Mouse (Mus musculus): ENCODE data around the gene Ywhae.
A peak's percentile ranks its signal among the peaks of the same experiment; 100 is the strongest.

Ywhae gene

GRCm38 (mm10) chr11:75737806-75738476 is 5.3 kb downstream of the Ywhae start:
- no peak for DNase-seq (ENCODE audit: low read depth, low spot score)

- DNase-seq (ENCODE audit: low read depth, low spot score): no peak
These were observed 5.8 kb downstream of the Ywhae start for GRCm38 (mm10) chr11:75738477-75738821.

GRCm38 (mm10) chr11:75740204-75740603 is 7.5 kb downstream of the Ywhae start:
- DNase-seq (ENCODE audit: low read depth, low spot score): no peak

- no peak for DNase-seq (ENCODE audit: low read depth, low spot score)
These were observed 8.9 kb downstream of the Ywhae start for GRCm38 (mm10) chr11:75741615-75742014.

GRCm38 (mm10) chr11:75744761-75745160 is 12.1 kb downstream of the Ywhae start:
- no peak for DNase-seq (ENCODE audit: low read depth, low spot score)

GRCm38 (mm10) chr11:75750537-75750936 is 17.9 kb downstream of the Ywhae start:
- no peak for DNase-seq (ENCODE audit: low read depth, low spot score)

- DNase-seq (ENCODE audit: low read depth, low spot score): no peak
These were observed 18.4 kb downstream of the Ywhae start for GRCm38 (mm10) chr11:75751082-75751481.

- no peak for DNase-seq (ENCODE audit: low read depth, low spot score)
These were observed 24.0 kb downstream of the Ywhae start for GRCm38 (mm10) chr11:75756687-75757086.

GRCm38 (mm10) chr11:75758553-75758952 is 25.9 kb downstream of the Ywhae start:
- no peak for DNase-seq (ENCODE audit: low read depth, low spot score)

GRCm38 (mm10) chr11:75760785-75761184 is 28.1 kb downstream of the Ywhae start:
- no peak for DNase-seq (ENCODE audit: low read depth, low spot score)

- DNase-seq (ENCODE audit: low read depth, low spot score): no peak
These were observed 30.0 kb downstream of the Ywhae start for GRCm38 (mm10) chr11:75762708-75763107.

- no peak for DNase-seq (ENCODE audit: low read depth, low spot score)
These were observed 31.9 kb downstream of the Ywhae start for GRCm38 (mm10) chr11:75764521-75765023.

GRCm38 (mm10) chr11:75765161-75765560 is 32.5 kb downstream of the Ywhae start:
- no peak for DNase-seq (ENCODE audit: low read depth, low spot score)

GRCm38 (mm10) chr11:75767014-75767413 is 34.3 kb downstream of the Ywhae start:
- no peak for DNase-seq (ENCODE audit: low read depth, low spot score)

GRCm38 (mm10) chr11:75768091-75768989 is 35.7 kb downstream of the Ywhae start:
- DNase-seq (ENCODE audit: low read depth, low spot score): no peak

- DNase-seq (ENCODE audit: low read depth, low spot score): peak; percentile 40
These were observed 36.5 kb downstream of the Ywhae start for GRCm38 (mm10) chr11:75769206-75769605.

- DNase-seq (ENCODE audit: low read depth, low spot score): no peak
These were observed 39.9 kb downstream of the Ywhae start for GRCm38 (mm10) chr11:75772562-75772961.

GRCm38 (mm10) chr11:75775919-75776318 is 43.2 kb downstream of the Ywhae start:
- no peak for DNase-seq (ENCODE audit: low read depth, low spot score)

GRCm38 (mm10) chr11:75781919-75782318 is 49.2 kb downstream of the Ywhae start:
- DNase-seq (ENCODE audit: low read depth, low spot score): no peak

GRCm38 (mm10) chr11:75783799-75784198 is 51.1 kb downstream of the Ywhae start:
- DNase-seq (ENCODE audit: low read depth, low spot score): no peak

- DNase-seq (ENCODE audit: low read depth, low spot score): no peak
These were observed 53.2 kb downstream of the Ywhae start for GRCm38 (mm10) chr11:75785897-75786296.

GRCm38 (mm10) chr11:75792535-75792934 is 59.9 kb downstream of the Ywhae start:
- DNase-seq (ENCODE audit: low read depth, low spot score): no peak

GRCm38 (mm10) chr11:75793351-75793750 is 60.7 kb downstream of the Ywhae start:
- no peak for DNase-seq (ENCODE audit: low read depth, low spot score)
